Mouse (Mus musculus): ENCODE measurements around the gene Trappc3l.

DNA sequence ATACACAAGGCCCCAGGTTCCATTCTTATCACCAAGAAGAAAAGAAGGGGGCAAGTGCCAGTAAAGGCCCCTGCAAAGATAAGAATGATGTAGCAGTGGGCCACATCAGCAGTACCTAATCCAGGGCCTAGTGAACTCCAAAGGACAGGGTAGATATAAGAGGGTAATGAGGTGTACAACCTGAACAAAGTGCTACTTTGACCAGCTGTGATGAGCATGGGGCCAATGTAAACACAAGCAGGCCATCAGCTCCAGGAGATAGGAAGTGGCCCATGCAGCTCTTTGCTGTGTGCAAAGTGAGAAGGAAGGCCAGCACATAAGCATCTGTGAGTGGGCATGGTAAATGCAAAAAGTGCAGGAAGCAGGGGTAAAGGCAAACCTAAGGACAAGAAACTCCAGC, 39.0 kb upstream of the Trappc3l start:
- no peak for TF ChIP-seq CTCF (IDR thresholded peaks at IDR 0.05; ENCODE audit: low read depth)
- TF ChIP-seq EP300 (optimal IDR thresholded peaks at IDR 0.05), result no peak

Data from stomach, postnatal 0 days (tissue).